Comparison of ENCODE assay signal across 7 mouse cellular contexts in the genomic region with DNA sequence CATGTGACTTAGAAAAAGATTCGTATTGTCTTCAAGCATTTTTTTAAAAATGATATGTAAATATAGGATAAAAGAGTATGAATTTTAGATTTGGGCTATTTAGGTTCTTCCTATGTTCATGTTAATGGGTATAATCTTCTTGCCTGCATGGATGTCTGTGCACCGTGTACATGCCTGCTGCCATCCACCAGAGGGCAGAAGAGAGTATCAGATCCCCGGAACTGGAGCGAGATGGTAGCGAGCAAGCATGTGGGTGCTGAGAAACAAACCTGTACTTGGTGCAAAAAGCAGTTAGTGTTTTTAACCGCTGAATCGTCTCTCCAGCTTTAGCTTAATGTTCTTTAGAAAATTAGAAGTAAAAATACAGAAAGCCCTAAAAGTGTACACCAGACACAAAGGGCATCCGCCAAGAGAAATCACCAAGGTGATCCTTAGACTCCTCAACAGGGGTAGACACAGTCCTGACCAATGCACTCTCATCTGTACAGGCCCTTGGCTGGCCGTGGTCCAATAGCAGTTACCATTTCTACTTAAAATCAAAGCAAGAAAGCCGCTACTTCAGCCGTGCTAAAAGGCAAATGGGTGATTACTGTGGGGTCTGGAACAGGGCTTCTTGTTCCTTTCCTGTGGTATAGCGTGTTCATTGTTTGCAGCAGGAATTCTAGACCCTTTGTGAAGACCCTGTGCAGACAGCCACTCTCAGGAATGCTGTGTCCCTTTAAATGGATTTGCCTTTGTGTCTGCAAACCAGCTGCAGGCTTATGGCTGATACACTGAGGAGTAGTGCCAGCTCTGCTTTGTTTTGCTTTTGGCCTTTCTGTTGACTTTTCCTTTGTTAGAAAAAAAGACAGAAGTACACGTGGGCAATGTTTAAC.
DNase-seq lines count a peak whose midpoint lies in the region; ATAC-seq and TF ChIP-seq lines count a peak whose summit lies in the region.

No protein-coding gene starts in this region.

- no peaks in the 10 kb centered on the region for H3K27me3 ChIP-seq in thymus, adult 2 months (ENCODE audit: control insufficient read depth, insufficient read depth, low read length)
- H3K27me3 ChIP-seq in embryonic facial prominence, embryonic 10.5 days (replicated peaks; ENCODE audit: low read depth, poor library complexity, severe bottlenecking) = no peaks in the 10 kb centered on the region
- H3K27me3 ChIP-seq in hindbrain, embryonic 16.5 days (replicated peaks; ENCODE audit: control insufficient read depth, insufficient read depth, low read length) = no peaks in the 10 kb centered on the region
- no peaks in the 10 kb centered on the region for H3K27me3 ChIP-seq in liver, embryonic 14.5 days (ENCODE audit: control insufficient read depth, insufficient read depth, low read length)

- no peaks in the 10 kb centered on the region for H3K36me3 ChIP-seq in thymus, adult 2 months (ENCODE audit: control insufficient read depth, insufficient read depth, low read length)
- H3K36me3 ChIP-seq in embryonic facial prominence, embryonic 10.5 days (replicated peaks) = no peaks in the 10 kb centered on the region
- no peaks in the 10 kb centered on the region for H3K36me3 ChIP-seq in hindbrain, embryonic 16.5 days (ENCODE audit: control insufficient read depth, insufficient read depth, low read length)
- no peaks in the 10 kb centered on the region for H3K36me3 ChIP-seq in liver, embryonic 14.5 days (replicated peaks; ENCODE audit: control insufficient read depth, insufficient read depth, low read depth)

- H3K9ac ChIP-seq in hindbrain, embryonic 16.5 days (ENCODE audit: low read depth, low read length) = no peak overlapping the region
- no peak overlapping the region for H3K9ac ChIP-seq in liver, embryonic 14.5 days (replicated peaks)

- ATAC-seq in hindbrain, embryonic 16.5 days = peak; percentile 75
- ATAC-seq in liver, embryonic 14.5 days (ENCODE audit: insufficient read depth) = 0 out of 2 replicates have a peak, but pooled peaks have one; percentile 47

- H3K9me3 ChIP-seq in embryonic facial prominence, embryonic 10.5 days = no peaks in the 10 kb centered on the region
- H3K9me3 ChIP-seq in hindbrain, embryonic 16.5 days (ENCODE audit: control insufficient read depth, low read length) = no peaks in the 10 kb centered on the region
- no peaks in the 10 kb centered on the region for H3K9me3 ChIP-seq in liver, embryonic 14.5 days (ENCODE audit: control insufficient read depth, low read length)

- peak; percentile 58; the same call in 1 of the 2 replicates for TF ChIP-seq CTCF in thymus, adult 2 months (IDR thresholded peaks at IDR 0.05; ENCODE audit: borderline replicate concordance, control insufficient read depth, extremely low read depth, insufficient read depth, low read length, poor library complexity)
- peak; percentile 83 for TF ChIP-seq CTCF in liver, embryonic 14.5 days (IDR thresholded peaks at IDR 0.05; ENCODE audit: low read depth)

- TF ChIP-seq EP300 in liver, embryonic 14.5 days (IDR thresholded peaks at IDR 0.05; ENCODE audit: low read depth) = no peak

- TF ChIP-seq POLR2A in thymus, adult 2 months (IDR thresholded peaks at IDR 0.05; ENCODE audit: control insufficient read depth, extremely low read depth, insufficient read depth, low read length, poor library complexity) = no peak

- H3K27ac ChIP-seq in thymus, adult 2 months (ENCODE audit: control insufficient read depth, insufficient read depth, low read length) = no peak overlapping the region
- no peak overlapping the region for H3K27ac ChIP-seq in embryonic facial prominence, embryonic 10.5 days (replicated peaks)
- H3K27ac ChIP-seq in hindbrain, embryonic 16.5 days (ENCODE audit: low read depth, low read length) = no peak overlapping the region
- no peak overlapping the region for H3K27ac ChIP-seq in liver, embryonic 14.5 days

- H3K4me2 ChIP-seq in hindbrain, embryonic 16.5 days (ENCODE audit: low read length) = no peak overlapping the region
- H3K4me2 ChIP-seq in liver, embryonic 14.5 days (ENCODE audit: low read depth) = no peak overlapping the region

- no peak overlapping the region for H3K4me3 ChIP-seq in thymus, adult 2 months (ENCODE audit: control insufficient read depth, insufficient read depth, low read length)
- H3K4me3 ChIP-seq in embryonic facial prominence, embryonic 10.5 days = no peak overlapping the region
- H3K4me3 ChIP-seq in hindbrain, embryonic 16.5 days (ENCODE audit: low read length) = no peak overlapping the region
- H3K4me3 ChIP-seq in liver, embryonic 14.5 days (ENCODE audit: insufficient read depth in 1 of 2, low read depth in 2 of 2, low read length in 2 of 2) = no peak overlapping the region

- DNase-seq in thymus, adult 2 months = peak; percentile 34
- DNase-seq in thymus, adult 18-20 months = no peak
- peak; percentile 48 for DNase-seq in adrenal gland, postnatal 14 days
- peak; percentile 58 for DNase-seq in embryonic facial prominence, embryonic 10.5 days (ENCODE audit: low spot score)
- DNase-seq in liver, embryonic 14.5 days (ENCODE audit: low read depth in 3 of 3, low spot score in 3 of 3) = peak in 2 of 3 experiments; percentile 9 to 11
- DNase-seq in retina, postnatal 7 days (ENCODE audit: low read depth, low spot score) = peak; percentile 40

- 57% methylated on average over 13 of the region's 13 CpGs for WGBS in thymus, adult 2 months
- WGBS in embryonic facial prominence, embryonic 10.5 days = 56% methylated on average over 13 of the region's 13 CpGs
- 46% methylated on average over 13 of the region's 13 CpGs for WGBS in hindbrain, embryonic 16.5 days
- 41% methylated on average over 13 of the region's 13 CpGs for WGBS in liver, embryonic 14.5 days (ENCODE audit: insufficient replicate concordance)

- no peaks in the 10 kb centered on the region for H3K4me1 ChIP-seq in thymus, adult 2 months (replicated peaks; ENCODE audit: control insufficient read depth, insufficient read depth, low read length)
- H3K4me1 ChIP-seq in embryonic facial prominence, embryonic 10.5 days = no peaks in the 10 kb centered on the region
- peaks cover 6% of the 10 kb centered on the region for H3K4me1 ChIP-seq in hindbrain, embryonic 16.5 days (ENCODE audit: control insufficient read depth, insufficient read depth, low read depth, low read length)
- H3K4me1 ChIP-seq in liver, embryonic 14.5 days (replicated peaks; ENCODE audit: control insufficient read depth in 2 of 2, insufficient read depth in 2 of 2, low read length in 1 of 2) = no peaks in the 10 kb centered on the region

Comparison
In these comparisons a context has a peak if more than half of its experiments do, and no peak if none do; other contexts are left out.
1. DNase-seq: peak in thymus, adult 2 months (single experiment), adrenal gland, postnatal 14 days (single experiment), embryonic facial prominence, embryonic 10.5 days (single experiment), liver, embryonic 14.5 days (2 of 3) and retina, postnatal 7 days (single experiment); none in thymus, adult 18-20 months (0 of 2).